Mouse (Mus musculus) midbrain, embryonic 12.5 days (tissue): ENCODE measurements at regions not wholly inside any gene's neighbourhood (a gene's known extent, or its start where the extent isn't known, plus 50 kb on each side); places are given as distances from the start of the nearest gene placed in this dataset.

Experiments used
- ATAC-seq: fragments of 200-750 bp; cut with Nextera tagmentation; 2 replicates; pipeline ENCODE4 v1.8.0; 2017; ENCODE audit warnings: low read depth, moderate TSS enrichment, moderate library complexity; ENCODE audit not compliant: low FRiP score
- H3K27ac ChIP-seq: fragments of 300-500 bp; sonication (generic); replicated peaks from 2 replicates; pipeline ENCODE4 v1.5.1; 2016; ENCODE audit warnings: mild to moderate bottlenecking
- H3K27me3 ChIP-seq: fragments of 300-500 bp; sonication (generic); 2 replicates; pipeline ENCODE4 v1.6.1; 2016; ENCODE audit warnings: mild to moderate bottlenecking
- H3K36me3 ChIP-seq: fragments of 300-500 bp; sonication (generic); 2 replicates; pipeline ENCODE4 v1.6.1; 2016
- H3K4me1 ChIP-seq: fragments of 300-500 bp; sonication (generic); 2 replicates; pipeline ENCODE4 v1.6.1; 2016
- H3K4me2 ChIP-seq: fragments of 300-500 bp; sonication (generic); replicated peaks from 2 replicates; pipeline ENCODE4 v1.6.1; 2016; ENCODE audit warnings: mild to moderate bottlenecking, moderate library complexity
- H3K4me3 ChIP-seq: fragments of 300-500 bp; sonication (generic); 2 replicates; pipeline ENCODE4 v1.5.1; 2016; ENCODE audit warnings: mild to moderate bottlenecking
- H3K9ac ChIP-seq: fragments of 300-500 bp; sonication (generic); replicated peaks from 2 replicates; pipeline ENCODE4 v1.6.1; 2016; ENCODE audit warnings: mild to moderate bottlenecking, moderate library complexity
- H3K9me3 ChIP-seq: fragments of 300-500 bp; sonication (generic); 2 replicates; pipeline ENCODE4 v1.6.1; 2016; ENCODE audit warnings: mild to moderate bottlenecking
- WGBS: fragments of 180-500 bp; shearing (Covaris S2); methylation state at CpG from one replicate; pipeline ENCODE4 v1.1.7; 2016; 5-methylcytosine and 5-hydroxymethylcytosine counted together

GRCm38 (mm10) chr13:25729327-25729892, 459.1 kb upstream of the Nrsn1 start:
- Histone ChIP-seq H3K9me3 (no peaks in the 10 kb centered on the region), H3K27ac (no peak overlapping the region; the same call in 1 of the 2 replicates), H3K4me3 (no peak overlapping the region), H3K4me2 (no peak overlapping the region), H3K27me3 (no peaks in the 10 kb centered on the region), H3K36me3 (no peaks in the 10 kb centered on the region), H3K4me1 (peaks cover 16% of the 10 kb centered on the region), H3K9ac (no peak overlapping the region)
- WGBS: 47% methylated on average over 3 of the region's 3 CpGs
- ATAC-seq: no peak

- WGBS: 17% methylated on average over 1 of the region's 1 CpGs
- Histone ChIP-seq H3K4me3 (no peak overlapping the region), H3K9me3 (no peaks in the 10 kb centered on the region), H3K36me3 (no peaks in the 10 kb centered on the region), H3K4me2 (no peak overlapping the region), H3K9ac (no peak overlapping the region), H3K4me1 (peaks cover 16% of the 10 kb centered on the region), H3K27ac (peak overlapping the region; percentile 30; the same call in 1 of the 2 replicates), H3K27me3 (no peaks in the 10 kb centered on the region)
- ATAC-seq: no peak
Observed at GRCm38 (mm10) chr13:25727504-25728095, 457.3 kb upstream of the Nrsn1 start.

- no peak overlapping the region for H3K9ac ChIP-seq
- ATAC-seq: 0 out of 2 replicates have a peak, but pooled peaks have one; percentile 47
- no peaks in the 10 kb centered on the region for H3K9me3 ChIP-seq
- 0 out of 2 replicates have a peak overlapping the region, but pooled peaks have one; percentile 26 for H3K27ac ChIP-seq
- no peaks in the 10 kb centered on the region for H3K36me3 ChIP-seq
- peaks cover 3% of the 10 kb centered on the region for H3K4me1 ChIP-seq
- WGBS: 54% methylated on average over 4 of the region's 4 CpGs
- H3K27me3 ChIP-seq: no peaks in the 10 kb centered on the region
- no peak overlapping the region for H3K4me3 ChIP-seq
- no peak overlapping the region for H3K4me2 ChIP-seq
Observed at GRCm38 (mm10) chr13:25722595-25723525, 452.6 kb upstream of the Nrsn1 start.

GRCm38 (mm10) chr13:25700965-25701364, 430.7 kb upstream of the Nrsn1 start:
- Histone ChIP-seq H3K9ac (no peak overlapping the region), H3K36me3 (no peaks in the 10 kb centered on the region), H3K27me3 (no peaks in the 10 kb centered on the region), H3K4me3 (no peak overlapping the region), H3K9me3 (no peaks in the 10 kb centered on the region), H3K4me1 (no peaks in the 10 kb centered on the region), H3K4me2 (no peak overlapping the region), H3K27ac (no peak overlapping the region)
- no peak for ATAC-seq
- WGBS: 69% methylated on average over 4 of the region's 4 CpGs

GRCm38 (mm10) chr13:25695956-25696355, 425.7 kb upstream of the Nrsn1 start:
- whole genome bisulfite sequencing: 95% methylated on average over 1 of the region's 1 CpGs
- Histone ChIP-seq H3K4me3 (no peak overlapping the region), H3K27me3 (no peaks in the 10 kb centered on the region), H3K4me1 (no peaks in the 10 kb centered on the region), H3K9me3 (no peaks in the 10 kb centered on the region), H3K36me3 (no peaks in the 10 kb centered on the region), H3K9ac (no peak overlapping the region), H3K27ac (no peak overlapping the region), H3K4me2 (no peak overlapping the region)
- ATAC-seq: no peak

- H3K4me2 ChIP-seq: no peak overlapping the region
- H3K9ac ChIP-seq: no peak overlapping the region
- no peaks in the 10 kb centered on the region for H3K36me3 ChIP-seq
- no peaks in the 10 kb centered on the region for H3K9me3 ChIP-seq
- no peaks in the 10 kb centered on the region for H3K27me3 ChIP-seq
- 92% methylated on average over 14 of the region's 14 CpGs for WGBS
- H3K4me3 ChIP-seq: no peak overlapping the region
- H3K4me1 ChIP-seq: no peaks in the 10 kb centered on the region
- H3K27ac ChIP-seq: no peak overlapping the region
- no peak for ATAC-seq
Observed at GRCm38 (mm10) chr13:25695017-25695604, 424.8 kb upstream of the Nrsn1 start.

DNA sequence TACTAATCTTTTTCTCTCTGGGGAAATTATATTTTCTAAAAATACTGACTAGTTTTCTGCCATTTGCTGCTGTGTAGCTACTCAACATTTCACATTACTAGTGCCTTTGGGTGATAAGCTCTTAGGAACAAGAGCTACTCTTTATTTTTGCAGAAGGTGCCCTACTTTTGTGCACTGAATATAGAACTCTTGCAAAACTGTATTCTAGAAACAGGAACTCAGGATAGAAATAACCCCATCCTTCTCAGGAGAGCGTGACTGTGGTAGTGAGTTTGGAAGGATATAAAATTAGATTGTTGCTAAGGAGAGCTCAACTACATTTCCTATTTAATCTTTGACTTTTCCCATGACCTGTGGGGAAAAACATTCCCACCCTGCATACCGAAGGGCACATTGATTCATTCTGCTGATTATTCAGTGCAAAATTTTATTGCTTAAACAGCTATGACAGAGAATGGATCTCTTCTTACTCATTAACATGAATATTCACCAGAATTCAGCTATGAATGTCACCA, 408.0 kb upstream of the Nrsn1 start:
- Histone ChIP-seq H3K4me2 (no peak overlapping the region), H3K9ac (no peak overlapping the region), H3K4me3 (no peak overlapping the region), H3K36me3 (no peaks in the 10 kb centered on the region), H3K9me3 (no peaks in the 10 kb centered on the region), H3K4me1 (no peaks in the 10 kb centered on the region), H3K27me3 (no peaks in the 10 kb centered on the region), H3K27ac (no peak overlapping the region)
- no peak for ATAC-seq
- WGBS: 86% methylated on average over 2 of the region's 2 CpGs

DNA sequence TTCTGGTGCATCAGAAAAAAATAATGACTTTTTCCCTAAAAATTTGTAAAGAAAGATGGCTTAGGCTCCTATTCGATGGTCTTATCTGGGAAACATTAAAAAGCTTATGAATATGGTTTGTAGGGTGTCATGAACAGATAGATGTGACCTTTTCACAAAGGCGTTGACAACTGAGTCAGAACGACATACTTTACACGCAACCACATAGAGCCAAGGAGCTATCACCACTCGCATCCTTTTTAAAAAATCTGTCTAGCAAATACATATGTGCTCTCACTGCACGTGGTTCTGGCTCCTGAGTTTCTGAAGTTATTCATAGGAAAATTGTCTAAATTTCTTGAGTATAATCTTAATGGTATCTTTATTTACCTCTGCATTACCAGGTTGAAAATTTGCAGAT, 404.9 kb upstream of the Nrsn1 start:
- H3K36me3 ChIP-seq: no peaks in the 10 kb centered on the region
- 92% methylated on average over 6 of the region's 6 CpGs for WGBS
- H3K4me2 ChIP-seq: no peak overlapping the region
- no peak overlapping the region for H3K4me3 ChIP-seq
- H3K4me1 ChIP-seq: no peaks in the 10 kb centered on the region
- no peak for ATAC-seq
- H3K27ac ChIP-seq: no peak overlapping the region
- H3K27me3 ChIP-seq: no peaks in the 10 kb centered on the region
- no peaks in the 10 kb centered on the region for H3K9me3 ChIP-seq
- no peak overlapping the region for H3K9ac ChIP-seq

DNA sequence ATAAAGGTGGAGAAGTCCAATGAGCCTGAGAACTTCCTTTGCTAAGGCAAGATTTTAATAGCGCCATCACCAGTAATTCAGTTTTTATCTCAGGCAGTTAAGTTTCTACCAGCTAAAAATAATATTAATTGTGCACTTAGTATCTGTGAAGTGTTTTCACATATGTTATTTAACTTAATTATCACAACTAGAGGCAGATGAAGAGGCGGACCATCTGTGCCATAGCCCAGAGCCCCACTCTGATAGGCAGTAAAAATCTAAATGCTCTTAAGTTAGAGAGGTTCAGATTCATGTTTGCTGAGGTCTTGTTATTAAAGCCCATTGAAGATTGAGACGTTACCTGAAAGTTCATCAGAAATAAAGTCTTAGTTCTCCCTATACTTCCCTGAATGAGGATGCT, 395.7 kb upstream of the Nrsn1 start:
- ATAC-seq: no peak
- H3K9me3 ChIP-seq: no peaks in the 10 kb centered on the region
- no peak overlapping the region for H3K27ac ChIP-seq
- H3K4me2 ChIP-seq: no peak overlapping the region
- no peaks in the 10 kb centered on the region for H3K36me3 ChIP-seq
- no peak overlapping the region for H3K9ac ChIP-seq
- no peaks in the 10 kb centered on the region for H3K4me1 ChIP-seq
- H3K4me3 ChIP-seq: no peak overlapping the region
- H3K27me3 ChIP-seq: no peaks in the 10 kb centered on the region
- 84% methylated on average over 3 of the region's 3 CpGs for WGBS

- Histone ChIP-seq H3K27me3 (no peaks in the 10 kb centered on the region), H3K27ac (no peak overlapping the region), H3K9ac (no peak overlapping the region), H3K4me2 (no peak overlapping the region), H3K4me3 (no peak overlapping the region), H3K9me3 (no peaks in the 10 kb centered on the region), H3K36me3 (no peaks in the 10 kb centered on the region), H3K4me1 (no peaks in the 10 kb centered on the region)
- no peak for ATAC-seq
- WGBS: 87% methylated on average over 2 of the region's 2 CpGs
Observed at GRCm38 (mm10) chr13:25664963-25665606, 394.8 kb upstream of the Nrsn1 start.

DNA sequence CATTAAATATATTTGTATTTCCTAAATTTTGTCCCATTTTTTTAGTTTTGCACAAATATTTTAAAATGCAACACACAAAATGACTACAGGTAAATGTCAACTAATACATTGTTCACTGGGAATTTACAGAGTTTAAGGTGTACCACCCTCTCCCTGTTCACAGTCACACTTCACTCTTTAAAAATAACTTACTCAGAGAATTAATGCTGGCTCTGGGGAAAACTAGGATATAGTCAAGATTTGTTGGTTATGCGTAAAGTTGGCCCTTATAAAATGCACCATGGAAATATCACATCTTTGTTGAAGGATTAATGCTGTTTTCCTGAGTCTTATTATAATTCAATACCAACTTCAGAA, 378.1 kb upstream of the Nrsn1 start:
- H3K27me3 ChIP-seq: no peaks in the 10 kb centered on the region
- no peaks in the 10 kb centered on the region for H3K4me1 ChIP-seq
- WGBS: 92% methylated on average over 1 of the region's 1 CpGs
- H3K9me3 ChIP-seq: no peaks in the 10 kb centered on the region
- no peak for ATAC-seq
- H3K4me2 ChIP-seq: no peak overlapping the region
- no peak overlapping the region for H3K27ac ChIP-seq
- H3K36me3 ChIP-seq: no peaks in the 10 kb centered on the region
- no peak overlapping the region for H3K9ac ChIP-seq
- H3K4me3 ChIP-seq: no peak overlapping the region
